Comparison of ENCODE assay signal across 22 mouse cellular contexts in genomic region chr14:24833211-24833610, GRCm38 (mm10).
DNase-seq lines count a peak whose midpoint lies in the region; ATAC-seq and TF ChIP-seq lines count a peak whose summit lies in the region.
"Had no signal": no experiment of that assay in that cellular context is flagged by ENCODE, and none has a peak within 500 bp of the region (broad histone marks: within the 10 kb centered on the region; RNA-seq: fewer than 3 reads in every experiment).

No protein-coding gene starts in this region.

- no peaks in the 10 kb centered on the region for H3K27me3 ChIP-seq in hindbrain, embryonic 14.5 days (ENCODE audit: control insufficient read depth, insufficient read depth, low read length)
- H3K27me3 ChIP-seq in hindbrain, embryonic 12.5 days, result no peaks in the 10 kb centered on the region
- H3K27me3 ChIP-seq in forebrain, postnatal 0 days (ENCODE audit: insufficient read depth, low read length), result no peaks in the 10 kb centered on the region
- H3K27me3 ChIP-seq in midbrain, embryonic 15.5 days (replicated peaks), result no peaks in the 10 kb centered on the region
- no peaks in the 10 kb centered on the region for H3K27me3 ChIP-seq in intestine, postnatal 0 days (replicated peaks; ENCODE audit: control insufficient read depth, insufficient read depth, low read length)
- H3K27me3 ChIP-seq: embryonic facial prominence, embryonic 13.5 days; stomach, embryonic 15.5 days had no signal

- no peaks in the 10 kb centered on the region for H3K9me3 ChIP-seq in hindbrain, embryonic 14.5 days (ENCODE audit: control insufficient read depth, low read length)
- H3K9me3 ChIP-seq in hindbrain, embryonic 12.5 days (replicated peaks), result no peaks in the 10 kb centered on the region
- no peaks in the 10 kb centered on the region for H3K9me3 ChIP-seq in forebrain, postnatal 0 days (ENCODE audit: low read length)
- no peaks in the 10 kb centered on the region for H3K9me3 ChIP-seq in midbrain, embryonic 15.5 days
- H3K9me3 ChIP-seq in intestine, postnatal 0 days (ENCODE audit: control insufficient read depth), result no peaks in the 10 kb centered on the region
- H3K9me3 ChIP-seq: embryonic facial prominence, embryonic 13.5 days; heart, embryonic 15.5 days; stomach, embryonic 15.5 days had no signal

- H3K4me3 ChIP-seq in hindbrain, embryonic 14.5 days (replicated peaks; ENCODE audit: low read length), result no peak overlapping the region
- H3K4me3 ChIP-seq in hindbrain, embryonic 12.5 days, result no peak overlapping the region
- H3K4me3 ChIP-seq in forebrain, postnatal 0 days (ENCODE audit: low read depth, low read length), result no peak overlapping the region
- no peak overlapping the region for H3K4me3 ChIP-seq in midbrain, embryonic 15.5 days
- H3K4me3 ChIP-seq in intestine, postnatal 0 days (ENCODE audit: low read depth, low read length), result no peak overlapping the region
- H3K4me3 ChIP-seq: embryonic facial prominence, embryonic 13.5 days; gastrocnemius, adult 2 months; heart, embryonic 15.5 days; stomach, embryonic 15.5 days had no signal

- 0 out of 2 replicates have a peak overlapping the region, but pooled peaks have one; percentile 21 for H3K27ac ChIP-seq in hindbrain, embryonic 14.5 days
- H3K27ac ChIP-seq in hindbrain, embryonic 12.5 days, result no peak overlapping the region
- H3K27ac ChIP-seq in forebrain, postnatal 0 days (ENCODE audit: low read depth, low read length), result no peak overlapping the region; the same call in 1 of the 2 replicates
- 0 out of 2 replicates have a peak overlapping the region, but pooled peaks have one; percentile 3 for H3K27ac ChIP-seq in midbrain, embryonic 15.5 days
- H3K27ac ChIP-seq in intestine, postnatal 0 days (ENCODE audit: low read depth, low read length), result no peak overlapping the region
- H3K27ac ChIP-seq: embryonic facial prominence, embryonic 13.5 days; gastrocnemius, adult 2 months; heart, embryonic 15.5 days; liver, embryonic 14.5 days; stomach, embryonic 15.5 days had no signal

- 14% methylated on average over 2 of the region's 2 CpGs for WGBS in hindbrain, embryonic 14.5 days
- 20% methylated on average over 2 of the region's 2 CpGs for WGBS in hindbrain, embryonic 12.5 days
- 15% methylated on average over 2 of the region's 2 CpGs for WGBS in forebrain, postnatal 0 days
- 11% methylated on average over 2 of the region's 2 CpGs for WGBS in midbrain, embryonic 15.5 days
- WGBS in intestine, postnatal 0 days, result 39% methylated on average over 2 of the region's 2 CpGs

- no peak for TF ChIP-seq CTCF in forebrain, postnatal 0 days (IDR thresholded peaks at IDR 0.05; ENCODE audit: low read depth)
- TF ChIP-seq CTCF in intestine, postnatal 0 days (IDR thresholded peaks at IDR 0.05; ENCODE audit: low read depth), result no peak

- DNase-seq in embryo, embryonic 10 days (ENCODE audit: low spot score), result peak; percentile 32
- DNase-seq in embryo, embryonic 9.5 days (ENCODE audit: extremely low spot score), result no peak
- DNase-seq in hindbrain, embryonic 14.5 days (ENCODE audit: low spot score), result peak; percentile 46
- DNase-seq in forebrain, postnatal 0 days, result peak; percentile 66
- no peak for DNase-seq in left cerebral cortex, postnatal 10 days (ENCODE audit: extremely low spot score in 1 of 2, low spot score in 2 of 2)
- DNase-seq: cerebellum, postnatal 10 days; gastrocnemius, adult 2 months; kidney, adult 2 months; kidney, postnatal 4 days; left cerebral cortex, postnatal 4 days; spleen, adult 18-20 months; thymus, adult 2 months had no signal

- H3K4me2 ChIP-seq in hindbrain, embryonic 14.5 days (replicated peaks), result no peak overlapping the region
- H3K4me2 ChIP-seq in hindbrain, embryonic 12.5 days (replicated peaks), result no peak overlapping the region
- H3K4me2 ChIP-seq in forebrain, postnatal 0 days (ENCODE audit: low read depth), result no peak overlapping the region
- H3K4me2 ChIP-seq in midbrain, embryonic 15.5 days, result no peak overlapping the region
- H3K4me2 ChIP-seq in intestine, postnatal 0 days (replicated peaks; ENCODE audit: low read depth), result no peak overlapping the region
- H3K4me2 ChIP-seq: embryonic facial prominence, embryonic 13.5 days; heart, embryonic 15.5 days; stomach, embryonic 15.5 days had no signal

- no peaks in the 10 kb centered on the region for H3K36me3 ChIP-seq in hindbrain, embryonic 14.5 days (replicated peaks; ENCODE audit: control insufficient read depth, insufficient read depth)
- no peaks in the 10 kb centered on the region for H3K36me3 ChIP-seq in hindbrain, embryonic 12.5 days
- H3K36me3 ChIP-seq in forebrain, postnatal 0 days (ENCODE audit: insufficient read depth), result no peaks in the 10 kb centered on the region
- no peaks in the 10 kb centered on the region for H3K36me3 ChIP-seq in midbrain, embryonic 15.5 days (replicated peaks)
- H3K36me3 ChIP-seq in intestine, postnatal 0 days (ENCODE audit: control insufficient read depth, insufficient read depth), result no peaks in the 10 kb centered on the region
- H3K36me3 ChIP-seq: embryonic facial prominence, embryonic 13.5 days; G1E; heart, embryonic 15.5 days; stomach, embryonic 15.5 days had no signal

- intact Hi-C loops in left cerebral cortex, postnatal 10 days (cut with DNase I), result no loop called here

- no peak overlapping the region for H3K9ac ChIP-seq in hindbrain, embryonic 14.5 days
- no peak overlapping the region for H3K9ac ChIP-seq in hindbrain, embryonic 12.5 days
- no peak overlapping the region for H3K9ac ChIP-seq in forebrain, postnatal 0 days
- H3K9ac ChIP-seq in midbrain, embryonic 15.5 days, result no peak overlapping the region
- no peak overlapping the region for H3K9ac ChIP-seq in intestine, postnatal 0 days (ENCODE audit: low read depth, low read length)
- H3K9ac ChIP-seq: embryonic facial prominence, embryonic 13.5 days; heart, embryonic 15.5 days; liver, embryonic 14.5 days; stomach, embryonic 15.5 days had no signal

- H3K4me1 ChIP-seq in hindbrain, embryonic 14.5 days (replicated peaks; ENCODE audit: control insufficient read depth, insufficient read depth, low read length), result peaks cover 22% of the 10 kb centered on the region
- H3K4me1 ChIP-seq in hindbrain, embryonic 12.5 days, result peaks cover 39% of the 10 kb centered on the region
- H3K4me1 ChIP-seq in forebrain, postnatal 0 days (ENCODE audit: insufficient read depth), result peaks cover 7% of the 10 kb centered on the region; the same call in 1 of the 2 replicates
- peaks cover 37% of the 10 kb centered on the region for H3K4me1 ChIP-seq in midbrain, embryonic 15.5 days
- H3K4me1 ChIP-seq in intestine, postnatal 0 days (replicated peaks; ENCODE audit: control insufficient read depth, insufficient read depth, low read length), result no peaks in the 10 kb centered on the region

- no peak for ATAC-seq in hindbrain, embryonic 14.5 days (ENCODE audit: low FRiP score)
- ATAC-seq in hindbrain, embryonic 12.5 days (ENCODE audit: low FRiP score), result no peak
- peak; percentile 78 for ATAC-seq in forebrain, postnatal 0 days
- 0 out of 2 replicates have a peak, but pooled peaks have one; percentile 45 for ATAC-seq in midbrain, embryonic 15.5 days (replicated peaks)
- no peak for ATAC-seq in intestine, postnatal 0 days
- ATAC-seq: CD4-positive, CD25-positive, alpha-beta regulatory T cell, adult 4 months; lung, postnatal 0 days had no signal

Comparison
In these comparisons a context has a peak if more than half of its experiments do, and no peak if none do; other contexts are left out.
1. DNase-seq: peak in embryo, embryonic 10 days (single experiment), hindbrain, embryonic 14.5 days (single experiment) and forebrain, postnatal 0 days (single experiment); none in embryo, embryonic 9.5 days (single experiment) and left cerebral cortex, postnatal 10 days (0 of 2).
2. H3K27ac ChIP-seq: peak in hindbrain, embryonic 14.5 days (single experiment) and midbrain, embryonic 15.5 days (single experiment); none in hindbrain, embryonic 12.5 days (single experiment), forebrain, postnatal 0 days (single experiment) and intestine, postnatal 0 days (single experiment).
3. ATAC-seq: peak in forebrain, postnatal 0 days (single experiment) and midbrain, embryonic 15.5 days (single experiment); none in hindbrain, embryonic 14.5 days (single experiment), hindbrain, embryonic 12.5 days (single experiment) and intestine, postnatal 0 days (single experiment).